ENCODE assay signal across 9 mouse cellular contexts in genomic region chr9:99444590-99445178, GRCm38 (mm10). TPM values are rescaled to one million over a fixed set of nuclear protein-coding genes. Genes with fewer than 3 reads are reported as not detected.
A peak's percentile ranks its signal among the peaks of the same experiment; 100 is the strongest.
DNase-seq lines count a peak whose midpoint lies in the region; ATAC-seq lines count a peak whose summit lies in the region.
"Had no signal": no experiment of that assay in that cellular context is flagged by ENCODE, and none has a peak within 500 bp of the region (broad histone marks: within the 10 kb centered on the region; RNA-seq: fewer than 3 reads in every experiment).

No protein-coding gene starts in this region.

- H3K27ac ChIP-seq in intestine, embryonic 14.5 days (ENCODE audit: low read depth) = no peak overlapping the region
- H3K27ac ChIP-seq in intestine, embryonic 15.5 days = no peak overlapping the region
- H3K27ac ChIP-seq: liver, embryonic 15.5 days had no signal

- H3K4me1 ChIP-seq in intestine, embryonic 14.5 days (replicated peaks; ENCODE audit: control insufficient read depth, insufficient read depth, low read length) = no peaks in the 10 kb centered on the region
- no peaks in the 10 kb centered on the region for H3K4me1 ChIP-seq in intestine, embryonic 15.5 days (replicated peaks)
- H3K4me1 ChIP-seq: liver, embryonic 15.5 days had no signal

- 36% methylated on average over 8 of the region's 8 CpGs for WGBS in intestine, embryonic 14.5 days
- 32% methylated on average over 8 of the region's 8 CpGs for WGBS in intestine, embryonic 15.5 days

- H3K4me2 ChIP-seq in intestine, embryonic 14.5 days (ENCODE audit: low read length) = no peak overlapping the region
- H3K4me2 ChIP-seq in intestine, embryonic 15.5 days (replicated peaks) = no peak overlapping the region
- H3K4me2 ChIP-seq: liver, embryonic 15.5 days had no signal

- H3K4me3 ChIP-seq in intestine, embryonic 14.5 days (ENCODE audit: low read depth, low read length) = no peak overlapping the region
- no peak overlapping the region for H3K4me3 ChIP-seq in intestine, embryonic 15.5 days (replicated peaks)
- H3K4me3 ChIP-seq: liver, embryonic 15.5 days had no signal

- H3K27me3 ChIP-seq in intestine, embryonic 14.5 days (replicated peaks; ENCODE audit: control insufficient read depth, insufficient read depth, low read length) = no peaks in the 10 kb centered on the region
- no peaks in the 10 kb centered on the region for H3K27me3 ChIP-seq in intestine, embryonic 15.5 days (replicated peaks)

- H3K9ac ChIP-seq in intestine, embryonic 14.5 days (ENCODE audit: low read length) = no peak overlapping the region
- no peak overlapping the region for H3K9ac ChIP-seq in intestine, embryonic 15.5 days
- H3K9ac ChIP-seq: liver, embryonic 15.5 days had no signal

- H3K9me3 ChIP-seq in intestine, embryonic 14.5 days (ENCODE audit: control insufficient read depth, low read length) = no peaks in the 10 kb centered on the region
- H3K9me3 ChIP-seq in intestine, embryonic 15.5 days = no peaks in the 10 kb centered on the region
- H3K9me3 ChIP-seq: liver, embryonic 15.5 days had no signal

- H3K36me3 ChIP-seq in intestine, embryonic 14.5 days (ENCODE audit: control insufficient read depth, insufficient read depth, low read length) = no peaks in the 10 kb centered on the region
- H3K36me3 ChIP-seq in intestine, embryonic 15.5 days = no peaks in the 10 kb centered on the region
- H3K36me3 ChIP-seq: liver, embryonic 15.5 days had no signal

- no peak for DNase-seq in intestine, embryonic 14.5 days (ENCODE audit: low spot score)
- peak; percentile 7 for DNase-seq in CD4-positive helper T cell, adult 2 months (ENCODE audit: low read depth, low spot score)
- DNase-seq in lung, postnatal 14 days = peak; percentile 42
- no peak for DNase-seq in right cerebral cortex, postnatal 14 days
- no peak for DNase-seq in frontal cortex, adult 2 months (ENCODE audit: extremely low spot score in 1 of 2, low spot score in 1 of 2)

- ATAC-seq in intestine, embryonic 14.5 days (replicated peaks; ENCODE audit: low FRiP score, low TSS enrichment, low read depth) = 0 out of 2 replicates have a peak, but pooled peaks have one; percentile 40
- ATAC-seq in intestine, embryonic 15.5 days = no peak
- peak; percentile 83 for ATAC-seq in common myeloid progenitor, adult 5-6 weeks (replicated peaks; ENCODE audit: low read depth, poor library complexity, severe bottlenecking)
- ATAC-seq in frontal cortex, adult (ENCODE audit: low TSS enrichment) = no peak

RNA-seq across cellular contexts. Expression of gene Nme9, which starts 6.6 kb away (rescaled TPM):
- not detected in 2 replicates for polyA plus RNA-seq in intestine, embryonic 14.5 days (2014; fragmentation: Nextera tagmentation; extraction: Ambion mirVana)
- 0.25 and 0.33 TPM in 2 replicates for polyA plus RNA-seq in intestine, embryonic 15.5 days (2015; fragmentation: Nextera tagmentation; extraction: Ambion mirVana)
- not detected in 2 replicates for total RNA-seq in common myeloid progenitor, adult 5-6 weeks (2017)
- polyA plus RNA-seq in frontal cortex, adult 2 months (2012; rRNA removed) = 0.19 TPM in 1 of 2 replicates, not detected in the other
- polyA plus RNA-seq: liver, embryonic 15.5 days had no signal

RNA-seq across cellular contexts. Expression of gene Mras, which starts 7.5 kb away (rescaled TPM):
- 11.8 and 13.2 TPM in 2 replicates for polyA plus RNA-seq in intestine, embryonic 14.5 days (2014; fragmentation: Nextera tagmentation; extraction: Ambion mirVana)
- 11.0 and 12.5 TPM in 2 replicates for polyA plus RNA-seq in intestine, embryonic 15.5 days (2015; fragmentation: Nextera tagmentation; extraction: Ambion mirVana)
- total RNA-seq in common myeloid progenitor, adult 5-6 weeks (2017) = 0.82 TPM in 1 of 2 replicates, not detected in the other
- polyA plus RNA-seq in frontal cortex, adult 2 months (2012; rRNA removed) = 132 and 173 TPM in 2 replicates

Comparison
In these comparisons a context has a peak if more than half of its experiments do, and no peak if none do; other contexts are left out.
1. ATAC-seq: peak in intestine, embryonic 14.5 days (single experiment) and common myeloid progenitor, adult 5-6 weeks (single experiment); none in intestine, embryonic 15.5 days (single experiment) and frontal cortex, adult (single experiment).
2. DNase-seq: peak in CD4-positive helper T cell, adult 2 months (single experiment) and lung, postnatal 14 days (single experiment); none in intestine, embryonic 14.5 days (single experiment), right cerebral cortex, postnatal 14 days (single experiment) and frontal cortex, adult 2 months (0 of 2).